Mouse (Mus musculus) heart, adult 2 months (tissue): Measurements from ENCODE around the gene Pum1. TPM values are rescaled to one million over a fixed set of nuclear protein-coding genes. Genes with fewer than 3 reads are reported as not detected.

Experiments used
- DNase-seq, 2 experiments: peaks; one replicate each; pipeline ENCODE4 v3.0.0; 2021
- H3K27ac ChIP-seq: fragments of 200-600 bp; 2 replicates; pipeline ENCODE4 v1.8.1; 2022
- H3K27me3 ChIP-seq: fragments of 200-500 bp; 2 replicates; pipeline ENCODE4 v1.6.1; 2012; ENCODE audit warnings: mild to moderate bottlenecking, low read length, inconsistent platforms, mixed read lengths; ENCODE audit not compliant: control insufficient read depth, insufficient read depth
- H3K36me3 ChIP-seq: fragments of 200-500 bp; 2 replicates; pipeline ENCODE4 v1.6.1; 2012; ENCODE audit warnings: low read length, inconsistent platforms; ENCODE audit not compliant: control insufficient read depth, insufficient read depth
- H3K4me1 ChIP-seq: fragments of 200-500 bp; 2 replicates; pipeline ENCODE4 v1.6.1; 2011; ENCODE audit warnings: low read length; ENCODE audit not compliant: control insufficient read depth, insufficient read depth
- H3K4me3 ChIP-seq: fragments of 200-600 bp; 2 replicates; pipeline ENCODE4 v1.8.1; 2022
- H3K79me2 ChIP-seq: fragments of 200-500 bp; replicated peaks from 2 replicates; pipeline ENCODE4 v1.6.1; 2012; ENCODE audit warnings: mild to moderate bottlenecking, inconsistent platforms, low read length, moderate library complexity, mixed read lengths; ENCODE audit not compliant: control insufficient read depth, insufficient read depth
- H3K9ac ChIP-seq: fragments of 200-500 bp; 2 replicates; pipeline ENCODE4 v1.6.1; 2012; ENCODE audit warnings: low read depth, mild to moderate bottlenecking, control low read depth, inconsistent platforms, low read length, mixed read lengths
- CTCF ChIP-seq: fragments of 200-600 bp; IDR thresholded peaks from 2 replicates; pipeline ENCODE4 v1.8.1; 2022; ENCODE audit warnings: antibody characterized with exemption, mild to moderate bottlenecking, moderate library complexity
- EP300 ChIP-seq: fragments of 200-500 bp; IDR thresholded peaks from 2 replicates; pipeline ENCODE4 v1.6.1; 2011; ENCODE audit warnings: low read depth, low read length, control low read depth; ENCODE audit not compliant: insufficient read depth
- POLR2A ChIP-seq: fragments of 200-500 bp; IDR thresholded peaks from 2 replicates; pipeline ENCODE4 v1.6.1; 2011; ENCODE audit warnings: mild to moderate bottlenecking, low read depth, low read length, control low read depth; ENCODE audit not compliant: insufficient read depth
- WGBS: fragments of 180-500 bp; shearing (Covaris S2); methylation state at CpG from one replicate; pipeline ENCODE4 v1.1.7; 2018; 5-methylcytosine and 5-hydroxymethylcytosine counted together
- intact Hi-C: fragments of 180-260 bp; cut with DNase I; formaldehyde crosslinking; loops from one replicate; pipeline ENCODE4 v1.15.1; 2025
- polyA plus RNA-seq: library from polyadenylated mRNA; depleted of rRNA; stranded (reverse); fragments of >200 nt; gene quantifications from 2 replicates; pipeline ENCODE4 v1.2.3, GENCODE M21; 2012
- total RNA-seq, 2 experiments: library from RNA; stranded (reverse); gene quantifications; 2 replicates each; pipeline ENCODE4 v1.2.3; 2021

Gene Pum1
- total and polyA plus RNA-seq, 3 experiments: 32.2 to 59.7 (median 57.1) TPM

DNA sequence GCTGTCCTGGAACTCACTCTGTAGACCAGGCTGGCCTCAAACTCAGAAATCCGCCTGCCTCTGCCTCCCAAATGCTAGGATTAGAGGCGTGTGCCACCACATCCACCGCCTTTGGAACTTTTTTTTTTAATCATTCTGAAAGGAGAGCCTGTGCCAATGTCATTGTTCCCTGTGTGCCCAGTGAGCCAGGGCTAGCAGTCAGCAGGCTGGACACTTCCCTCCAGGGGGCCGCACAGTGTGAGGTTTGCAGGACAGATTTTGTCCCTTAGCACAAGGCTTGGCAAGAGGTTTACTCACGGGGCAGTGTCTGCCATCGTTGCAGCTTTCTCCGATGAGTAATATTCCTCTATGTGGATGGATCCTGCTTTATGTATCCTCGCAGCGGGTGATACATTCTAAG lies 143.6 kb downstream of the Pum1 start:
- intact Hi-C loops: no loop called here
- Histone ChIP-seq H3K27ac (no peak overlapping the region), H3K4me3 (no peak overlapping the region), H3K9ac (no peak overlapping the region), H3K79me2 (no peaks in the 10 kb centered on the region; the same call in none of the 2 replicates), H3K36me3 (no peaks in the 10 kb centered on the region), H3K27me3 (no peaks in the 10 kb centered on the region), H3K4me1 (peaks cover 34% of the 10 kb centered on the region)
- DNase-seq: no peak
- TF ChIP-seq EP300 (no peak), CTCF (no peak), POLR2A (no peak)
- 91% methylated on average over 9 of the region's 9 CpGs for WGBS

GRCm38 (mm10) chr4:130809784-130810183 lies 146.7 kb downstream of the Pum1 start:
- 34% methylated on average over 5 of the region's 5 CpGs for WGBS
- Histone ChIP-seq H3K36me3 (no peaks in the 10 kb centered on the region), H3K4me1 (peaks cover 18% of the 10 kb centered on the region), H3K27ac (no peak overlapping the region), H3K9ac (no peak overlapping the region), H3K27me3 (no peaks in the 10 kb centered on the region), H3K79me2 (peaks cover 6% of the 10 kb centered on the region), H3K4me3 (no peak overlapping the region)
- DNase-seq: no peak
- intact Hi-C loops: no loop called here
- TF ChIP-seq POLR2A (no peak), CTCF (no peak), EP300 (no peak)

GRCm38 (mm10) chr4:130810845-130811244 lies 147.7 kb downstream of the Pum1 start:
- Histone ChIP-seq H3K79me2 (peaks cover 6% of the 10 kb centered on the region), H3K9ac (no peak overlapping the region), H3K4me3 (no peak overlapping the region), H3K36me3 (no peaks in the 10 kb centered on the region), H3K27ac (no peak overlapping the region), H3K27me3 (no peaks in the 10 kb centered on the region), H3K4me1 (peaks cover 13% of the 10 kb centered on the region)
- no peak for DNase-seq
- TF ChIP-seq POLR2A (no peak), CTCF (no peak), EP300 (no peak)
- 63% methylated on average over 3 of the region's 3 CpGs for WGBS
- intact Hi-C loops: no loop called here

DNA sequence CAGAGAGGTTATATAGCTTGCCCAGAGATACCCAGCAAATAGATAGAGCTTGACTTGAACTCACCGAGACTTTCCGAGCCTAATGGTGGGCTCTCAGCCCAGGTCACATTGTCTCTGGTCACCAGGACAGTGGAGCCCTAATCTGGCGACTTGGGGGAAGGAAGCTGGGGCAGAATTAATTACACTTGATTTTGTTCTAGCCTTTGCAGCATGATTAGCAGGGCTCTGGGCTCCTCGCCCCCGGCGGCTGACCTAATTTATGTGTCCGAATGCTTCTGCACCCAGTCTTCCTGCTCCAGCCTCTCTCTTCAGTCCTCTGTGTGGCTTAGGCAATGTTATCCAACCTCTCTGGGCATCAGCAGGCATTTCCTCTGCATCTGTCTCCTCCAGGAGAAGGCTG lies 148.3 kb downstream of the Pum1 start:
- whole genome bisulfite sequencing: 64% methylated on average over 7 of the region's 7 CpGs
- Histone ChIP-seq H3K4me1 (peaks cover 11% of the 10 kb centered on the region), H3K9ac (no peak overlapping the region), H3K27ac (no peak overlapping the region), H3K27me3 (no peaks in the 10 kb centered on the region), H3K36me3 (no peaks in the 10 kb centered on the region), H3K4me3 (no peak overlapping the region), H3K79me2 (peaks cover 6% of the 10 kb centered on the region)
- no peak for TF ChIP-seq CTCF
- no peak for DNase-seq
- intact Hi-C loops: no loop called here

DNA sequence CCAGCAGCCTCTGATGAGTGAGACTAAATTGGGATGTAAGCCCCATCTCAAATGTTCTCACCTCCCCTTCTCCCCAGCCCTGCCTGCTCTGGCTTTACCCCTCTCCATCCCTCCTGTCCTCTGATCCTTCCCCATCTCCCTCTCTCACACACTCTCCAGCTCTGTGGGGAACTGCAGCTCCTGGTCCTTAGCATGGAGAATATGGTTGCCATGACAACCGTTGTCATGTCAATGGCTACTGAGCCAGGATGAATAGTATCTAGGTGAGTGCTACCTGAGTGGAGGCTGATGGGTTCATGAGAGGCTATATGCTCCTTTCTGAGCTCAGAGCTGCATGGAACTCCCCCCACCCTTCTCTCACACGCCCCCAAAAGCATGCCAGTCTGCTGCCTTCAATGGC lies 150.8 kb downstream of the Pum1 start:
- peaks cover 6% of the 10 kb centered on the region for H3K79me2 ChIP-seq
- no peak for DNase-seq
- H3K9ac ChIP-seq: no peak overlapping the region
- no peaks in the 10 kb centered on the region for H3K36me3 ChIP-seq
- no peak overlapping the region for H3K27ac ChIP-seq
- 71% methylated on average over 2 of the region's 2 CpGs for WGBS
- peaks cover 11% of the 10 kb centered on the region for H3K4me1 ChIP-seq
- TF ChIP-seq EP300 (no peak), CTCF (no peak), POLR2A (no peak)
- no peak overlapping the region for H3K4me3 ChIP-seq
- intact Hi-C loops: no loop called here
- H3K27me3 ChIP-seq: no peaks in the 10 kb centered on the region

- WGBS: 67% methylated on average over 8 of the region's 8 CpGs
- intact Hi-C loops: no loop called here
- TF ChIP-seq CTCF (no peak), EP300 (no peak), POLR2A (no peak)
- H3K27me3 ChIP-seq: no peaks in the 10 kb centered on the region
- no peak overlapping the region for H3K4me3 ChIP-seq
- no peak overlapping the region for H3K27ac ChIP-seq
- H3K4me1 ChIP-seq: peaks cover 7% of the 10 kb centered on the region
- no peak overlapping the region for H3K9ac ChIP-seq
- no peak for DNase-seq
- H3K79me2 ChIP-seq: peaks cover 6% of the 10 kb centered on the region
- H3K36me3 ChIP-seq: no peaks in the 10 kb centered on the region
Measured at GRCm38 (mm10) chr4:130814742-130815330, 151.7 kb downstream of the Pum1 start.
